Mouse (Mus musculus) hindbrain, embryonic 11.5 days (tissue): Measurements from ENCODE around the gene Sbk2. TPM values are rescaled to one million over a fixed set of nuclear protein-coding genes. Genes with fewer than 3 reads are reported as not detected.

ENCODE experiments used
- ATAC-seq: fragments of 200-750 bp; cut with Nextera tagmentation; 2 replicates; pipeline ENCODE4 v1.8.0; 2017; ENCODE audit warnings: mild to moderate bottlenecking, moderate TSS enrichment, moderate library complexity; ENCODE audit not compliant: low FRiP score
- DNase-seq: peaks from one replicate; pipeline ENCODE4 v3.0.0-alpha.2; 2015; ENCODE audit warnings: low spot score
- H3K27ac ChIP-seq: fragments of 300-500 bp; sonication (generic); 2 replicates; pipeline ENCODE4 v1.5.1; 2014; ENCODE audit warnings: mild to moderate bottlenecking, low read depth, low read length
- H3K27me3 ChIP-seq: fragments of 300-500 bp; sonication (generic); 2 replicates; pipeline ENCODE4 v1.6.1; 2014; ENCODE audit warnings: mild to moderate bottlenecking, low read length, moderate library complexity, mixed read lengths; ENCODE audit not compliant: control insufficient read depth, insufficient read depth
- H3K36me3 ChIP-seq: fragments of 300-500 bp; sonication (generic); 2 replicates; pipeline ENCODE4 v1.6.1; 2014; ENCODE audit warnings: mild to moderate bottlenecking, low read length, moderate library complexity, mixed read lengths; ENCODE audit not compliant: control insufficient read depth, insufficient read depth
- H3K4me1 ChIP-seq: fragments of 300-500 bp; sonication (generic); replicated peaks from 2 replicates; pipeline ENCODE4 v1.6.1; 2014; ENCODE audit warnings: low read length, mixed read lengths; ENCODE audit not compliant: control insufficient read depth, insufficient read depth
- H3K4me2 ChIP-seq: fragments of 300-500 bp; sonication (generic); replicated peaks from 2 replicates; pipeline ENCODE4 v1.6.1; 2014; ENCODE audit warnings: mild to moderate bottlenecking, low read depth, low read length
- H3K4me3 ChIP-seq: fragments of 300-500 bp; sonication (generic); 2 replicates; pipeline ENCODE4 v1.5.1; 2014; ENCODE audit warnings: low read depth, low read length
- H3K9ac ChIP-seq: fragments of 300-500 bp; sonication (generic); 2 replicates; pipeline ENCODE4 v1.6.1; 2014; ENCODE audit warnings: low read depth, low read length
- H3K9me3 ChIP-seq: fragments of 300-500 bp; sonication (generic); 2 replicates; pipeline ENCODE4 v1.6.1; 2016; ENCODE audit warnings: low read length; ENCODE audit not compliant: control insufficient read depth
- WGBS: fragments of 180-500 bp; shearing (Covaris S2); extraction: QIAGEN DNeasy Blood & Tissue Kit; methylation state at CpG from one replicate; pipeline ENCODE4 v1.1.7; 2014; 5-methylcytosine and 5-hydroxymethylcytosine counted together
- polyA plus RNA-seq: library from polyadenylated mRNA; unstranded; fragments of >200 nt; fragmentation: Nextera tagmentation; extraction: Ambion mirVana; gene quantifications from 2 replicates; pipeline ENCODE4 v1.2.1, GENCODE M21; 2014

The Sbk2 gene
- polyA plus RNA-seq, 1 experiment from 2014 or later = 0.09 TPM

GRCm38 (mm10) chr7:4940068-4940479, 24.1 kb downstream of the Sbk2 start:
- H3K4me3 ChIP-seq = no peak overlapping the region
- H3K4me2 ChIP-seq = no peak overlapping the region

GRCm38 (mm10) chr7:4938456-4938855, 25.8 kb downstream of the Sbk2 start:
- Histone ChIP-seq H3K4me2 (no peak overlapping the region), H3K27ac (no peak overlapping the region), H3K27me3 (no peaks in the 10 kb centered on the region), H3K36me3 (no peaks in the 10 kb centered on the region), H3K4me3 (no peak overlapping the region), H3K4me1 (no peaks in the 10 kb centered on the region), H3K9ac (no peak overlapping the region), H3K9me3 (0 out of 2 replicates have a peak, but pooled peaks cover 2% of the 10 kb centered on the region)
- WGBS = 36% methylated on average over 2 of the region's 2 CpGs
- DNase-seq (peak; percentile 80), ATAC-seq (no peak; the same call in 1 of the 2 replicates)

More at GRCm38 (mm10) chr7:4940068-4940479, 24.1 kb downstream of the Sbk2 start:
- H3K9ac ChIP-seq = no peak overlapping the region
- 23% methylated on average over 9 of the region's 9 CpGs for WGBS
- H3K27ac ChIP-seq = no peak overlapping the region
- H3K9me3 ChIP-seq = no peaks in the 10 kb centered on the region
- no peaks in the 10 kb centered on the region for H3K27me3 ChIP-seq
- no peaks in the 10 kb centered on the region for H3K4me1 ChIP-seq
- DNase-seq (peak; percentile 90), ATAC-seq (no peak)
- H3K36me3 ChIP-seq = no peaks in the 10 kb centered on the region

DNA sequence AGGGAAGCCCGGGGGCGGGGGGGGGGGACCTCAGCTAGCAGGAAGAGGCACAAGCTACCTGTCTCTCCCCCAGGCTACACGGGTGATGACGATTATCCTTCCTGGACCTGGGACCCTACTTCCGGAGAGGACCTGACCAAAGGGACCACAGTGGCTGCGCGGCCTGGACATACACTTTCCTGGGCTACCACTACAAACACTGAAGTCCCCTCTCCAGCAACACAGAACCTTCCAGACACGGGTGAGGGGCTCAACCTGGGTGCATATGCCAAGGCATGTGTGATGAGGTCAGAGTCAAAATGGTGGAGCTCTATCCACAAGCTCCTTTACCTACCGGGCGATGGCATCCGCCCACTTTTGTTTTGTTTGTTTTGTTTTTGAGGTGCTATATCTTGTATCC, 26.8 kb downstream of the Sbk2 start:
- Histone ChIP-seq H3K4me3 (no peak overlapping the region), H3K9me3 (0 out of 2 replicates have a peak, but pooled peaks cover 2% of the 10 kb centered on the region), H3K27ac (no peak overlapping the region), H3K27me3 (no peaks in the 10 kb centered on the region), H3K4me1 (no peaks in the 10 kb centered on the region), H3K36me3 (no peaks in the 10 kb centered on the region), H3K4me2 (no peak overlapping the region), H3K9ac (no peak overlapping the region)
- ATAC-seq (no peak), DNase-seq (no peak)
- 78% methylated on average over 11 of the region's 11 CpGs for WGBS

DNA sequence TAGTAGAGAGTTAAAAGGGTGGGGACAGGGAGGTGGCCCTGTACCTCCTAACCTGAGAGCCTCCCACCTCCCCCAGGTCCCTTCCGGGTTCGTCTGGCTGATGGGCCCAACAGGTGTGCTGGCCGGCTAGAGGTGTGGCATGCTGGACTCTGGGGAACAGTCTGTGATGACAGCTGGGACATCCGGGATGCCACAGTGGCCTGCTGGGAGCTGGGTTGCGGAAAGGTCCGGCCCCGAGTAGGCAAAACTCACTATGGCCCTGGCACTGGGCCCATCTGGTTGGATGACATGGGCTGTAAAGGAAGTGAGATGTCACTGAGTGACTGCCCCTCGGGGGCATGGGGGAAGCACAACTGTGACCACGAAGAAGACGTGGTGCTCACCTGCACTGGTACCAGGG, 27.4 kb downstream of the Sbk2 start:
- Histone ChIP-seq H3K4me2 (no peak overlapping the region), H3K36me3 (no peaks in the 10 kb centered on the region), H3K4me1 (no peaks in the 10 kb centered on the region), H3K9ac (no peak overlapping the region), H3K27ac (no peak overlapping the region), H3K27me3 (no peaks in the 10 kb centered on the region), H3K4me3 (no peak overlapping the region), H3K9me3 (0 out of 2 replicates have a peak, but pooled peaks cover 2% of the 10 kb centered on the region)
- DNase-seq (no peak), ATAC-seq (no peak)
- WGBS = 76% methylated on average over 10 of the region's 10 CpGs

GRCm38 (mm10) chr7:4934160-4934914, 29.9 kb downstream of the Sbk2 start:
- 85% methylated on average over 4 of the region's 4 CpGs for WGBS
- no peak overlapping the region for H3K9ac ChIP-seq
- no peak for ATAC-seq

DNA sequence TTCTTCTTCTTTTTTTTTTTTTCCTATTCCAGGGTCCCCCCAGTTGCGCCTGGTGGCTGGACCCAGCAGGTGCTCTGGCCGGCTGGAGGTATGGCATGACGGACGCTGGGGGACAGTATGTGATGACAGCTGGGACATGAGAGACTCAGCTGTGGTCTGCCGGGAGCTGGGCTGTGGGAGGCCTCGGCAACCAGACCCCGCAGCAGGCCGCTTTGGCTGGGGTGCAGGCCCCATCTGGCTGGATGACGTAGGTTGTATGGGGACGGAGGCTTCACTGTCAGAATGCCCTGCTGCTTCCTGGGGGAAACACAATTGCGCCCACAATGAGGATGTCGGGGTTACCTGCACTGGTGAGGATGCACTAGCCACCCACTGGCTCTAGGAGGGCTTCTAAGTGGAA, 31.1 kb downstream of the Sbk2 start:
- Histone ChIP-seq H3K9me3 (0 out of 2 replicates have a peak, but pooled peaks cover 2% of the 10 kb centered on the region), H3K27me3 (no peaks in the 10 kb centered on the region), H3K4me2 (no peak overlapping the region), H3K9ac (no peak overlapping the region), H3K27ac (no peak overlapping the region), H3K4me1 (no peaks in the 10 kb centered on the region), H3K36me3 (no peaks in the 10 kb centered on the region), H3K4me3 (no peak overlapping the region)
- 64% methylated on average over 12 of the region's 12 CpGs for WGBS
- ATAC-seq = no peak
- DNase-seq = no peak

More at GRCm38 (mm10) chr7:4934160-4934914, 29.9 kb downstream of the Sbk2 start:
- Histone ChIP-seq H3K36me3 (no peaks in the 10 kb centered on the region), H3K9me3 (0 out of 2 replicates have a peak, but pooled peaks cover 2% of the 10 kb centered on the region), H3K27ac (no peak overlapping the region), H3K4me2 (no peak overlapping the region), H3K4me1 (no peaks in the 10 kb centered on the region), H3K4me3 (no peak overlapping the region), H3K27me3 (no peaks in the 10 kb centered on the region)
- no peak for DNase-seq

- Histone ChIP-seq H3K4me1 (peaks cover 19% of the 10 kb centered on the region), H3K36me3 (no peaks in the 10 kb centered on the region), H3K27ac (no peak overlapping the region), H3K27me3 (no peaks in the 10 kb centered on the region), H3K9me3 (no peaks in the 10 kb centered on the region), H3K9ac (no peak overlapping the region), H3K4me3 (no peak overlapping the region), H3K4me2 (no peak overlapping the region)
- no peak for ATAC-seq
- WGBS = 64% methylated on average over 17 of the region's 17 CpGs
- DNase-seq = no peak
Observed at GRCm38 (mm10) chr7:4928323-4928722, 35.9 kb downstream of the Sbk2 start.

- Histone ChIP-seq H3K27me3 (no peaks in the 10 kb centered on the region), H3K27ac (no peak overlapping the region), H3K4me2 (no peak overlapping the region), H3K9ac (no peak overlapping the region), H3K9me3 (no peaks in the 10 kb centered on the region), H3K4me3 (no peak overlapping the region), H3K4me1 (peaks cover 23% of the 10 kb centered on the region), H3K36me3 (no peaks in the 10 kb centered on the region)
- DNase-seq = no peak
- 60% methylated on average over 8 of the region's 8 CpGs for whole genome bisulfite sequencing
- no peak for ATAC-seq
Observed at GRCm38 (mm10) chr7:4927711-4928110, 36.5 kb downstream of the Sbk2 start.

DNA sequence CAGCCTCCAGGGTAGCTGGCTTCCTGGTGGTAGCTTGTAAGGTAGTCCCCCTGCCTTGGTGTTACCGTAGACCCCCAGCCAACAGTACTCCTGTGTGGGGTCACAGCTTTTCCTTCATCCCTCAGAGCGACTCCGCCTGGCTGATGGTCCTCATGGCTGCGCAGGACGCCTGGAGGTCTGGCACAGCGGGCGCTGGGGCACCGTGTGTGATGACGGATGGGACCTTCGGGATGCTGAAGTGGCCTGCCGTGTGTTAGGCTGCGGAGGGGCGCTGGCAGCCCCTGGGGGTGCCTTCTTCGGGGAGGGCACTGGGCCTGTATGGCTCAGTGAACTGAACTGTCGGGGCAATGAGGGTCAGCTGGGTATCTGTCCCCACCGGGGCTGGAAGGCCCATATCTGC, 37.4 kb downstream of the Sbk2 start:
- H3K4me1 ChIP-seq = peaks cover 27% of the 10 kb centered on the region
- H3K27ac ChIP-seq = no peak overlapping the region
- 0 out of 2 replicates have a peak overlapping the region, but pooled peaks have one; percentile 5 for H3K9ac ChIP-seq
- H3K4me3 ChIP-seq = no peak overlapping the region
- WGBS = 68% methylated on average over 16 of the region's 16 CpGs
- H3K36me3 ChIP-seq = no peaks in the 10 kb centered on the region
- H3K27me3 ChIP-seq = no peaks in the 10 kb centered on the region
- no peaks in the 10 kb centered on the region for H3K9me3 ChIP-seq
- H3K4me2 ChIP-seq = no peak overlapping the region
- DNase-seq (no peak), ATAC-seq (no peak)
